Mouse (Mus musculus): Measurements from ENCODE around the gene Clcn3. TPM values are rescaled to one million over a fixed set of nuclear protein-coding genes. Genes with fewer than 3 reads are reported as not detected.
A peak's percentile ranks its signal among the peaks of the same experiment; 100 is the strongest.

Clcn3 gene
- polyA plus RNA-seq, 1 experiment = 78.5 TPM

- DNase-seq (ENCODE audit: extremely low spot score in 1 of 2, low spot score in 1 of 2) = peak; percentile 86 to 89
Measured at GRCm38 (mm10) chr8:60954281-60955014, 28.7 kb downstream of the Clcn3 start.

DNA sequence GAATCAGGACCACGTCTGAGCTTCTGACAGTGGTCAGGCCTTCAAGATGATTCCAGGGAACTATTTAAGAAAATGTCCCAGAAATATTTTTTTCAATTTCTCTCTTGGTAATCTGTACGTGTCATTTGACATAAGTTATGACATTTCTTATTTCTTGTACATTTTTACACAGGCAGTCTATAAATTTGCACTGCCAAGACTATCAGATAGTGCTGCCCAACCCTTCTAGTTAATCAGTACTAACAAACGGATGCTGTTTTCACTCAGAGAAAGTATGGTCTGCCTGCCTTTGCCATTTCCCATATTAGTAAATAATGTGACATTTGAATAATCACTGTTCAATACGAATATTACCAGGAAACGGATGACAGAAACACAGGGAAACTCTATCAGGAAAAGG is 30.3 kb downstream of the Clcn3 start:
- DNase-seq (ENCODE audit: extremely low spot score in 1 of 2, low spot score in 1 of 2) = no peak

GRCm38 (mm10) chr8:60951757-60952156 is 31.3 kb downstream of the Clcn3 start:
- no peak for DNase-seq (ENCODE audit: extremely low spot score in 1 of 2, low spot score in 1 of 2)

GRCm38 (mm10) chr8:60951271-60951670 is 31.8 kb downstream of the Clcn3 start:
- DNase-seq (ENCODE audit: extremely low spot score in 1 of 2, low spot score in 1 of 2) = no peak

DNA sequence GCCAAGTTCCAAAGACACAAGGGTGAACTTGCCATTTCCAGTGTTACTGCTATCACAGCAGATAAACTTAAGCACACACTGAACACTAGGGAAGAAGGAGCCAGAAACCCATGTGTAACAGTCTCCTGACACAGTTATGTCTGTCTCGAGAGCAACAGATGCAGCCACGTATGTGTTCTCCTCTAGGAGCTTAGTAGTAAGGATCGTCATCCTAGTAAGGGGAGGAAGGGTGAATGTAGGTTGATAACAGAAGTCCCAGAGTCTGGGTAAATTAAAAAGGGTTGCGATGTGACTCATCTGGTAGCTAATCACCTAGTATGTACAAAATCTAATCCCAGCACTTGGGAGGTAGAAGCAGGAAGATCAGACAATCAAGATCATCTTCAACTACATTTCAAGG is 33.2 kb downstream of the Clcn3 start:
- DNase-seq (ENCODE audit: extremely low spot score in 1 of 2, low spot score in 1 of 2) = peak in 1 of 2 experiments; percentile 15

GRCm38 (mm10) chr8:60947503-60947902 is 35.6 kb downstream of the Clcn3 start:
- DNase-seq (ENCODE audit: extremely low spot score in 1 of 2, low spot score in 1 of 2) = no peak

- DNase-seq (ENCODE audit: extremely low spot score in 1 of 2, low spot score in 1 of 2) = no peak
Measured at GRCm38 (mm10) chr8:60942867-60943266, 40.2 kb downstream of the Clcn3 start.

DNA sequence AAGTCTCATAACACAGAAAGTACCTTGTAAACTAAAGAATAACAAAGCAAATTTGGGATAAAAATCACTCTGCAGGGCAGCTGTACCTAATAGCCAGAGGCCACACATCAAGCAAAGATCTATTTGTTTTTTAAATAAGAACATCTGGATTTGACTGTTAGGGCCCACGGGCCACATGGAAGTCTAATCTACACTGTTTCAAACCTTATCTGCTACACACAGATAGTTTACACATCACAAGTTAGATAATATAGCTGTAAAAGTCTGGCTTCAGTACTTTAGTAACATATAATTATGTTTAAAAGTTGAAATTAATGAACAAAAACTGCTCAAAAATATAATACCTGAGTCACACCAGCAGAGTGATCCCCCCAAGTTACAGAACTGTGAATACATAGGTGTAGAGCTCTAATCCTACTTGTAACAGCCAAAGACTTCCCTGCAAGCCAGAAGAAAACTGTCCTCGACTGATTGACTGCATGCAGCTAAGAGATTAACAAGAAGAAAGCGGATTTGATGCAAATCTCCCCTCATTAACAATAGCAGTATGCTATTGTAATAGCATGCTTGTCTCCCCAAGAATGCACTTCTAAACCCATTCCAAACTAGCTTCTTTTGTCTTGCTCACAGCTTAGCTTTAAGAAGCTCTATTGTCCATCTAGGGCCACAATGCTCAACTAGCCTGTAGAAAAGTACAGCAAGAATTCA is 44.2 kb downstream of the Clcn3 start:
- no peak for DNase-seq (ENCODE audit: extremely low spot score in 1 of 2, low spot score in 1 of 2)

GRCm38 (mm10) chr8:60933617-60934016 is 49.5 kb downstream of the Clcn3 start:
- DNase-seq (ENCODE audit: extremely low spot score in 1 of 2, low spot score in 1 of 2) = no peak

DNA sequence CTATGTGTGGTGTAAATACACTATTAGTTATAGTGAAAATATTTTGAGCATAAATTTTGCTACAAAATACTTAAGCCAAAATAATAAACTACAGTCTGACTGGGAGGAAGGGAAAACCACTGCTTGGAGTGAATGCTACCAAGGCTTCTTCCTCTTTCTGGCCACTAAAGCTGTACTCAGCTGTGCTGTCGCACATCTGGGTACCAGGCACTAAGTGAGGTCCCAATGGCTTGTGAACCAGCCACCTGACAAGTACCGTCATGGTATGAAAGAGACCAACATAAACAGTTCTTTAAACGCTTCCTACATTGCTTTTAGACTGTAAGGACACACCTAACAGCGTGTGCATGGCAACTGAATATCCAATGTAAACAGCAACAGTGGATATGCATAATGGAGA is 62.9 kb downstream of the Clcn3 start:
- no peak for DNase-seq (ENCODE audit: extremely low spot score in 1 of 2, low spot score in 1 of 2)

GRCm38 (mm10) chr8:60919069-60919468 is 64.0 kb downstream of the Clcn3 start:
- no peak for DNase-seq (ENCODE audit: extremely low spot score in 1 of 2, low spot score in 1 of 2)

DNA sequence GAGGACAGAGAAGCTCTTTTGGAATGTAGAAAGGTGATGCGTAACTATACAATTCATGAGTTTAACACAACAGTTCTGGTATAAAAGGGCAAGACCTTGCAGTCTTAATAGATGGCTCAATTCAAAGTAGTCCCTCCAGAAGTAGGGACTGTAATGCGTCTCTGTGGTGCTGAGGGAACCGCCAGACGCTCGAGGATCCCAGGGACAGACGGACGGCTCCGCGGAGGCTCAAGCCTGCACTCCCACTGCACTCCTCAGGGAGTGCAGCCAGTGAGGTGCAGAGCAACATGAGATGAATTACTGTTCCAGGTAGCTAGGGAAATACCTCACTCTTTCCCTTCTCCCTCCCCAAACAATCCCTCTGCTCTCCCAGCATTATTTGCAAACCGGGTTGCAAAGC is 70.5 kb downstream of the Clcn3 start:
- DNase-seq (ENCODE audit: extremely low spot score in 1 of 2, low spot score in 1 of 2) = no peak

DNA sequence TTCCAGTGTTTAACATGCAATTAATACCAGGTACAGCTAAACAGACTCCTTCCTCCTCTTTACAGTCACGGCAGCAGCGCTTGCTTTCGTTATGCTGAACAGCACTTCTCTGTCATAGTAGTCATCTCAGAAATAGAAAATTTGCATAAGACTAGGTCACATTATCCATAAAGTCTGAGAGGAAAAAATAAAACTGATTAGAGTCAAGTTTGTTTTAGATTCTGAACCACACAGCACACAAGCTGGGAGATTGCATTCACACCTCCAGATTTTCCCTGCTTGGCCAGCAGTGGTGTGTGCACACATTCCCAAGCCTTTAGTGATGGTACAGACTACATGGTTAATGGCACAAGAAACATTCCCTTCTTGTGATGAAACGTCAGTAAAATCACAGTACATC is 71.0 kb downstream of the Clcn3 start:
- DNase-seq (ENCODE audit: extremely low spot score in 1 of 2, low spot score in 1 of 2) = peak in 1 of 2 experiments; percentile 27

DNA sequence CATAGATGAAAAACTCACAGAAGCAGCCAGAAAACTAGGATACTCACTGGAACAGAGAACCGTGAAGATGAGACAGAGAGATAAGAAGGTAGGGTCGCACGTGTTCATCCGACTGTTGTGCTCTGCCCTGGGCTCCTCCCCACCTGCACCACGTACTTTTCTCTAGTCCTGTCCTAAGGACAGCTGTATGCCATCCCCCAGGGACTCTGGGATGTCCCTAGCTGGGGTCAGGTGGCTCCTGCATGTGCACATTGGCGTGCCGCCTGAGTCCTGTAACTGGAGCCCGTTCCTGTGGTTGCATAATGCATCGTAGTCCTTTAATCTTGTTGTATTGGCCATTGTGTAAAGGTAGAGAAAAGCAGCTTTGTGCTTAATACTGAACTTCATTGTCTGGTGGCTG is 83.0 kb downstream of the Clcn3 start:
- no peak for DNase-seq (ENCODE audit: extremely low spot score in 1 of 2, low spot score in 1 of 2)

- DNase-seq (ENCODE audit: extremely low spot score in 1 of 2, low spot score in 1 of 2) = no peak
Measured at GRCm38 (mm10) chr8:60895878-60896277, 87.2 kb downstream of the Clcn3 start.

DNA sequence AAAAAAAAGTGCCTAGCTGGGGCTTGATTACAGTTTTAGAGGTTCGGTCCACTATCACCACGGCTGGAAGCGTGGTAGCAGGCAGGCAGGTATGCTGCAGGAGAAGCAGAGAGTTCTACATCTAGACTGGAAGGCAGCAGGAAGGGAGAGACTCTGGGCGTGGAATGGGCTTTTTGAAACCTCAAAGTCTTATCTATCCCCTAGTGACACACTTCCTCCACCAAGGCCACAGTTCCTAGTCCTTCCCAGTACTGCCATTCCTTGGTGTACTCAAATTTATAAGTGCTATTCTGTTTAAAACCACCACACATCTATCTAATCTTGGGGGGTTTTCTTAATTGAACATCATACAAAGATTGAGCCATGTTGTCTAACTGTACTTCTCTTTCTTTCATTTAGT is 91.3 kb downstream of the Clcn3 start:
- no peak for DNase-seq (ENCODE audit: extremely low spot score in 1 of 2, low spot score in 1 of 2)

- no peak for DNase-seq (ENCODE audit: extremely low spot score in 1 of 2, low spot score in 1 of 2)
Measured at GRCm38 (mm10) chr8:60890520-60890874, 92.6 kb downstream of the Clcn3 start.

- DNase-seq (ENCODE audit: extremely low spot score in 1 of 2, low spot score in 1 of 2) = peak; percentile 83 to 92
Measured at GRCm38 (mm10) chr8:60889843-60890519, 93.1 kb downstream of the Clcn3 start, which contains the start of gene Hpf1. Hpf1 (plus strand) TSS chr8:60890418.

- DNase-seq (ENCODE audit: extremely low spot score in 1 of 2, low spot score in 1 of 2) = peak; percentile 27 to 44
Measured at GRCm38 (mm10) chr8:60889131-60889842, 93.8 kb downstream of the Clcn3 start.

DNA sequence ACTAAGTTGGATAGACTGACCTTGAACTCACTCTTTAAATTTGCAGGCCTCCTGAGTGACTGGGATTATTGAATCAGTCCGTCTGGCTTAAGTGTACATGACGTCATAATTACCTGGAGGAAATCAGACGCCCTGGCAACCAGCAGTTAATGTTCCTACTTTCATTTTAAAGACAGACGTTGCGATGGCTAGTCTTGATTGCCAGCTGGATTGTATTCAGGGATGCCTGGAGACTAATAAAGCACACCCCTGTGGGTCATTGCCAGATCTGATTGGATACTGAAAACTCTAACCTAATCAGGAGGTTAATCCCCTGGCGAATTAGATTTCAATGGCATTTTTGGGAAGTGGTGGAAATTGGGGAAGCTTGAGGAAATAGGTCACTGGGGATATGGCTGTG is 96.4 kb downstream of the Clcn3 start:
- no peak for DNase-seq (ENCODE audit: extremely low spot score in 1 of 2, low spot score in 1 of 2)
